8 mouse cellular contexts compared by ENCODE assay signal in genomic region chr19:15996901-15997564, GRCm38 (mm10). TPM values are rescaled to one million over a fixed set of nuclear protein-coding genes. Genes with fewer than 3 reads are reported as not detected.
A peak's percentile ranks its signal among the peaks of the same experiment; 100 is the strongest.
DNase-seq lines count a peak whose midpoint lies in the region; ATAC-seq lines count a peak whose summit lies in the region.

No protein-coding gene starts in this region.

- no peak overlapping the region for H3K27ac ChIP-seq in stomach, embryonic 14.5 days (ENCODE audit: low read length)

- H3K4me1 ChIP-seq in stomach, embryonic 14.5 days (ENCODE audit: control insufficient read depth, insufficient read depth, low read length): no peaks in the 10 kb centered on the region; the same call in 1 of the 2 replicates

- peak overlapping the region; percentile 0; the same call in 1 of the 2 replicates for H3K4me3 ChIP-seq in stomach, embryonic 14.5 days (ENCODE audit: low read depth, low read length)

- no peaks in the 10 kb centered on the region for H3K27me3 ChIP-seq in stomach, embryonic 14.5 days (ENCODE audit: control insufficient read depth, insufficient read depth, low read length)

- H3K4me2 ChIP-seq in stomach, embryonic 14.5 days (replicated peaks; ENCODE audit: low read depth, low read length): peak overlapping the region; percentile 27

- no peaks in the 10 kb centered on the region for H3K36me3 ChIP-seq in stomach, embryonic 14.5 days (ENCODE audit: control insufficient read depth, insufficient read depth, low read length)

- peak; percentile 39 for DNase-seq in ovary, adult 18-20 months (ENCODE audit: low spot score)
- DNase-seq in ovary, postnatal 10 days (ENCODE audit: low spot score): no peak
- peak; percentile 85 to 87 for DNase-seq in cerebellum, postnatal 14 days
- peak; percentile 81 for DNase-seq in layer of hippocampus, adult 11-12 months (ENCODE audit: low spot score)
- peak; percentile 45 to 46 for DNase-seq in lung, postnatal 4 days
- DNase-seq in thymus, postnatal 0 days (ENCODE audit: low spot score): no peak
- DNase-seq in heart, adult 9 months (ENCODE audit: low spot score in 2 of 2): no peak

- no peaks in the 10 kb centered on the region for H3K9me3 ChIP-seq in stomach, embryonic 14.5 days (ENCODE audit: control insufficient read depth, low read depth, low read length)

- peak; percentile 77 for ATAC-seq in stomach, embryonic 14.5 days (ENCODE audit: insufficient number of reproducible peaks, insufficient read depth, low FRiP score, low read depth)

- H3K9ac ChIP-seq in stomach, embryonic 14.5 days (replicated peaks; ENCODE audit: low read depth, low read length): no peak overlapping the region

- 36% methylated on average over 12 of the region's 12 CpGs for WGBS in stomach, embryonic 14.5 days

RNA-seq across cellular contexts. Expression of gene Cep78, which starts 12.2 kb away (rescaled TPM):
- polyA plus RNA-seq in stomach, embryonic 14.5 days (2014; fragmentation: Nextera tagmentation; extraction: Ambion mirVana): 25.7 and 26.1 TPM in 2 replicates
- 15.4 and 15.8 TPM in 2 replicates for polyA plus RNA-seq in thymus, postnatal 0 days (2015; fragmentation: Nextera tagmentation; extraction: Ambion mirVana)

RNA-seq across cellular contexts. Expression of gene Psat1, which starts 49.9 kb away (rescaled TPM):
- polyA plus RNA-seq in stomach, embryonic 14.5 days (2014; fragmentation: Nextera tagmentation; extraction: Ambion mirVana): 72.3 and 95.2 TPM in 2 replicates
- 119 and 138 TPM in 2 replicates for polyA plus RNA-seq in thymus, postnatal 0 days (2015; fragmentation: Nextera tagmentation; extraction: Ambion mirVana)

Comparison
In these comparisons a context has a peak if more than half of its experiments do, and no peak if none do; other contexts are left out.
1. DNase-seq: peak in ovary, adult 18-20 months (single experiment), cerebellum, postnatal 14 days (2 of 2), layer of hippocampus, adult 11-12 months (single experiment) and lung, postnatal 4 days (2 of 2); none in ovary, postnatal 10 days (single experiment), thymus, postnatal 0 days (single experiment) and heart, adult 9 months (0 of 2).